Mouse (Mus musculus): ENCODE measurements around the gene Tspan15.

DNA sequence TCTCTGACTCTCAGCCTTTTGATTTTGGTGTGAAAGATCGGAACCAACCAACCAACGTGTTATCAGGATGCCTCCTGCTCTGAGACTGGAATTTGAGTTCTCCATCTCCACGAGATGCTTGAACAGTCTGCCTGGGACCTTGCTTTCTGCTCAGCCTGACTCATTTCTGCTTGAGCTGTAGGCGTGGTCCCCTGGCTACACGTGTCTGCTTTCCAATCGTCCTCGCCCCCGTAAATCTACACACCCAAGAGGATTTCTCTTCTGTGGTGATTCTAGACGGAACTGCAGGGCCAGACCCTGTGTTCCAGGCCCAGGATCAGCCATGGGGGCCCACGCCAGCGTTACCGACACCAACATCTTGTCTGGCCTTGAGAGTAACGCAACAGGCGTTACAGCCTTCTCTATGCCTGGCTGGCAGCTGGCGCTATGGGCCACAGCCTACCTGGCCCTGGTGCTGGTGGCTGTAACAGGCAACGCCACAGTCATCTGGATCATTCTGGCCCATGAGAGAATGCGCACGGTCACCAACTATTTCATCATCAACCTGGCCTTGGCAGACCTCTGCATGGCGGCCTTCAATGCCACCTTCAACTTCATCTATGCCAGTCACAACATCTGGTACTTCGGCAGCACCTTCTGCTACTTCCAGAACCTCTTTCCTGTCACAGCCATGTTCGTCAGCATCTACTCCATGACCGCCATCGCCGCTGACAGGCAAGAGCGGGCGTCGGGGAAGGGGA, 21.6 kb upstream of the Tspan15 start:
- TF ChIP-seq TAL1 (conservative IDR thresholded peaks at IDR 0.05; ENCODE audit: low read depth, low read length): no peak
- TF ChIP-seq CTCF (IDR thresholded peaks at IDR 0.05; ENCODE audit: low read depth, low read length): no peak
- TF ChIP-seq GATA2 (IDR thresholded peaks at IDR 0.05; ENCODE audit: borderline replicate concordance, low read depth, low read length): no peak
